Mouse (Mus musculus): ENCODE measurements at regions not wholly inside any gene's neighbourhood (a gene's known extent, or its start where the extent isn't known, plus 50 kb on each side); places are given as distances from the start of the nearest gene placed in this dataset.

- 85% methylated on average over 1 of the region's 1 CpGs for WGBS
- no peak for DNase-seq
- Histone ChIP-seq H3K4me1 (replicated peaks; ENCODE audit: control insufficient read depth, insufficient read depth, low read length) (no peaks in the 10 kb centered on the region), H3K4me3 (ENCODE audit: control insufficient read depth, insufficient read depth, low read length) (no peak overlapping the region), H3K27me3 (ENCODE audit: control insufficient read depth, insufficient read depth, low read length) (no peaks in the 10 kb centered on the region), H3K36me3 (ENCODE audit: control insufficient read depth, insufficient read depth, low read length) (no peaks in the 10 kb centered on the region), H3K27ac (ENCODE audit: control insufficient read depth, insufficient read depth, low read length) (no peak overlapping the region)
- TF ChIP-seq CTCF (IDR thresholded peaks at IDR 0.05; ENCODE audit: borderline replicate concordance, control insufficient read depth, extremely low read depth, insufficient read depth, low read length, poor library complexity), result no peak
- no peak for TF ChIP-seq POLR2A (IDR thresholded peaks at IDR 0.05; ENCODE audit: control insufficient read depth, extremely low read depth, insufficient read depth, low read length, poor library complexity)
Measured at GRCm38 (mm10) chr17:51272025-51272424, 92.9 kb upstream of the Tbc1d5 start.

GRCm38 (mm10) chr17:51262946-51263345, 83.8 kb upstream of the Tbc1d5 start:
- no peak for TF ChIP-seq CTCF (IDR thresholded peaks at IDR 0.05; ENCODE audit: borderline replicate concordance, control insufficient read depth, extremely low read depth, insufficient read depth, low read length, poor library complexity)
- TF ChIP-seq POLR2A (IDR thresholded peaks at IDR 0.05; ENCODE audit: control insufficient read depth, extremely low read depth, insufficient read depth, low read length, poor library complexity), result no peak
- Histone ChIP-seq H3K4me1 (replicated peaks; ENCODE audit: control insufficient read depth, insufficient read depth, low read length) (no peaks in the 10 kb centered on the region), H3K27ac (ENCODE audit: control insufficient read depth, insufficient read depth, low read length) (no peak overlapping the region), H3K4me3 (ENCODE audit: control insufficient read depth, insufficient read depth, low read length) (no peak overlapping the region), H3K36me3 (ENCODE audit: control insufficient read depth, insufficient read depth, low read length) (no peaks in the 10 kb centered on the region), H3K27me3 (ENCODE audit: control insufficient read depth, insufficient read depth, low read length) (no peaks in the 10 kb centered on the region)
- no peak for DNase-seq
- 94% methylated on average over 3 of the region's 3 CpGs for WGBS

- no peak overlapping the region for H3K4me3 ChIP-seq (ENCODE audit: control insufficient read depth, insufficient read depth, low read length)
- no peak for TF ChIP-seq CTCF (IDR thresholded peaks at IDR 0.05; ENCODE audit: borderline replicate concordance, control insufficient read depth, extremely low read depth, insufficient read depth, low read length, poor library complexity)
- no peak for TF ChIP-seq POLR2A (IDR thresholded peaks at IDR 0.05; ENCODE audit: control insufficient read depth, extremely low read depth, insufficient read depth, low read length, poor library complexity)
- no peaks in the 10 kb centered on the region for H3K4me1 ChIP-seq (replicated peaks; ENCODE audit: control insufficient read depth, insufficient read depth, low read length)
- H3K36me3 ChIP-seq (ENCODE audit: control insufficient read depth, insufficient read depth, low read length), result no peaks in the 10 kb centered on the region
- H3K27me3 ChIP-seq (ENCODE audit: control insufficient read depth, insufficient read depth, low read length), result no peaks in the 10 kb centered on the region
- DNase-seq, result no peak
- H3K27ac ChIP-seq (ENCODE audit: control insufficient read depth, insufficient read depth, low read length), result no peak overlapping the region
Measured at GRCm38 (mm10) chr17:51262404-51262803, 83.3 kb upstream of the Tbc1d5 start.

GRCm38 (mm10) chr17:51258316-51258715, 79.2 kb upstream of the Tbc1d5 start:
- Histone ChIP-seq H3K27me3 (ENCODE audit: control insufficient read depth, insufficient read depth, low read length) (no peaks in the 10 kb centered on the region), H3K27ac (ENCODE audit: control insufficient read depth, insufficient read depth, low read length) (no peak overlapping the region), H3K4me1 (replicated peaks; ENCODE audit: control insufficient read depth, insufficient read depth, low read length) (no peaks in the 10 kb centered on the region), H3K4me3 (ENCODE audit: control insufficient read depth, insufficient read depth, low read length) (no peak overlapping the region), H3K36me3 (ENCODE audit: control insufficient read depth, insufficient read depth, low read length) (no peaks in the 10 kb centered on the region)
- DNase-seq, result no peak
- WGBS, result 95% methylated on average over 5 of the region's 5 CpGs
- TF ChIP-seq POLR2A (IDR thresholded peaks at IDR 0.05; ENCODE audit: control insufficient read depth, extremely low read depth, insufficient read depth, low read length, poor library complexity) (no peak), CTCF (IDR thresholded peaks at IDR 0.05; ENCODE audit: borderline replicate concordance, control insufficient read depth, extremely low read depth, insufficient read depth, low read length, poor library complexity) (no peak)

- no peaks in the 10 kb centered on the region for H3K36me3 ChIP-seq (ENCODE audit: control insufficient read depth, insufficient read depth, low read length)
- no peaks in the 10 kb centered on the region for H3K27me3 ChIP-seq (ENCODE audit: control insufficient read depth, insufficient read depth, low read length)
- H3K4me1 ChIP-seq (replicated peaks; ENCODE audit: control insufficient read depth, insufficient read depth, low read length), result no peaks in the 10 kb centered on the region
- no peak overlapping the region for H3K4me3 ChIP-seq (ENCODE audit: control insufficient read depth, insufficient read depth, low read length)
- no peak for DNase-seq
- TF ChIP-seq POLR2A (IDR thresholded peaks at IDR 0.05; ENCODE audit: control insufficient read depth, extremely low read depth, insufficient read depth, low read length, poor library complexity), result no peak
- no peak for TF ChIP-seq CTCF (IDR thresholded peaks at IDR 0.05; ENCODE audit: borderline replicate concordance, control insufficient read depth, extremely low read depth, insufficient read depth, low read length, poor library complexity)
- no peak overlapping the region for H3K27ac ChIP-seq (ENCODE audit: control insufficient read depth, insufficient read depth, low read length)
- WGBS, result 46% methylated on average over 6 of the region's 6 CpGs
Measured at GRCm38 (mm10) chr17:51248543-51248942, 69.4 kb upstream of the Tbc1d5 start.

- Histone ChIP-seq H3K36me3 (ENCODE audit: control insufficient read depth, insufficient read depth, low read length) (no peaks in the 10 kb centered on the region), H3K27me3 (ENCODE audit: control insufficient read depth, insufficient read depth, low read length) (no peaks in the 10 kb centered on the region), H3K27ac (ENCODE audit: control insufficient read depth, insufficient read depth, low read length) (no peak overlapping the region), H3K4me3 (ENCODE audit: control insufficient read depth, insufficient read depth, low read length) (no peak overlapping the region), H3K4me1 (replicated peaks; ENCODE audit: control insufficient read depth, insufficient read depth, low read length) (no peaks in the 10 kb centered on the region)
- no peak for DNase-seq
- TF ChIP-seq POLR2A (IDR thresholded peaks at IDR 0.05; ENCODE audit: control insufficient read depth, extremely low read depth, insufficient read depth, low read length, poor library complexity), result no peak
- no peak for TF ChIP-seq CTCF (IDR thresholded peaks at IDR 0.05; ENCODE audit: borderline replicate concordance, control insufficient read depth, extremely low read depth, insufficient read depth, low read length, poor library complexity)
- WGBS, result 52% methylated on average over 3 of the region's 3 CpGs
Measured at GRCm38 (mm10) chr17:51246038-51246437, 66.9 kb upstream of the Tbc1d5 start.

GRCm38 (mm10) chr17:51240360-51240993, 61.3 kb upstream of the Tbc1d5 start:
- TF ChIP-seq POLR2A (IDR thresholded peaks at IDR 0.05; ENCODE audit: control insufficient read depth, extremely low read depth, insufficient read depth, low read length, poor library complexity), result no peak
- no peak for TF ChIP-seq CTCF (IDR thresholded peaks at IDR 0.05; ENCODE audit: borderline replicate concordance, control insufficient read depth, extremely low read depth, insufficient read depth, low read length, poor library complexity)
- Histone ChIP-seq H3K36me3 (ENCODE audit: control insufficient read depth, insufficient read depth, low read length) (no peaks in the 10 kb centered on the region), H3K27ac (ENCODE audit: control insufficient read depth, insufficient read depth, low read length) (no peak overlapping the region), H3K4me1 (replicated peaks; ENCODE audit: control insufficient read depth, insufficient read depth, low read length) (no peaks in the 10 kb centered on the region), H3K4me3 (ENCODE audit: control insufficient read depth, insufficient read depth, low read length) (no peak overlapping the region), H3K27me3 (ENCODE audit: control insufficient read depth, insufficient read depth, low read length) (no peaks in the 10 kb centered on the region)
- DNase-seq, result no peak
- 28% methylated on average over 5 of the region's 5 CpGs for WGBS

Data from thymus, adult 2 months (tissue).